Mouse (Mus musculus): Measurements from ENCODE around the gene Gpr146.

Gene Gpr146

DNA sequence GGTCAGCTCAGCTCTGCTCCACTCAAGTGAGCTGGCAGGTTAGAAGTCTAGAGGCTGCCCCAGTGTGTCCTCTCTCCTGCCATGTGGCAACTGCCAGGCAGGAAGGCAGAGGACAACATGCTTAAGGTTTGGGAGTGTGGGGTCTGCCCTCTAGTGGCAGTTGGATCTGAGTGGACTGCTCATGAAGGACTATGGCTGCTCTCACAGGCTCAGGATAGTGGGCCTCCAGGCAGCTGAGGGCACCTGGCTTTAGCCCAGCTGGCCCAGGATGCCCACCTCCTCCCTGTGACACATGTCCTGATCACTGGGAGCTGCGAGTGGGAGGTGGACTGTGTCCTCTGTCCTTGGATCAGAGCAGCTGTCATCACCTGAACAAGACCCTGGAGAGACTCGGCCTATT lies 18.8 kb upstream of the Gpr146 start:
- no peak for DNase-seq (ENCODE audit: low read depth, low spot score)

DNA sequence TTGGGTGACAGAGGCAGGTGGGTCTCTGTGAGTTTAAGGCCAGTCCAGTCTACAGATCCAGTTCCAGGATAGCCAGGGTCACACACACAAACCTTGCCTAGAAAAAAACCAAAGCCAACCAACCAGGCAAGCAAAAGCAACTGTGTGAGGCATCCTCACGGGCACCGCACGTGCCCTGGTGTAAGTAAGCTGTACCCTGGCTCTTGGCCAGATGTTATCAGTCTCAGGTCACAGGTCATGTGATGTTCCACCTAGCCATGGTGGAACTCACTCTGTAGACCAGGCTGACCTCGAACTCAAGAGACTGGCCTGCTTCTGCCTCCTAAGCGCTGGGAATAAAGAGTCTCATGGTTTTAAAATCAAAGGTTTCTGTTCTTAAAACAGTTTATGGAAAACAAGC lies 18.3 kb upstream of the Gpr146 start:
- DNase-seq (ENCODE audit: low read depth, low spot score) = no peak

DNA sequence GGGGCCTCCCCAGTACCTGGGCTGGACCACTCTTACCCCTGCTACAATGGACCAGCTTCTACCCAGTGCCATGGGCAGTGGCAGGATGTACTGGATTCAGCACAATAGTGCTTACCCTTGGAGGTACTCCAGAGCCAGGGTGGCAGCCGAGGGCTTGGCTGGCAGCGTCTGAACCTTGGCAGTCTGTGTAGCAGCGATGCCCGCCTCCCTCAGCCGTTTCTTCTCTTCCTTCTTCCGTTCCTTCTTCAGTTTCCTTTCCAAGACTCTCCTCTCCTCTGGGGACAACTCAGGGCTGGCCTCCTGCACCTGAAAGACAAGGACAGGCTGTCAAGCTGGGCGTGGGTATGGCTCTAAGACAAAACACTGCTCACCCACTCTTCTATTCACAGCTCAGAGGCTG lies 13.6 kb upstream of the Gpr146 start:
- no peak for DNase-seq (ENCODE audit: low read depth, low spot score)

DNA sequence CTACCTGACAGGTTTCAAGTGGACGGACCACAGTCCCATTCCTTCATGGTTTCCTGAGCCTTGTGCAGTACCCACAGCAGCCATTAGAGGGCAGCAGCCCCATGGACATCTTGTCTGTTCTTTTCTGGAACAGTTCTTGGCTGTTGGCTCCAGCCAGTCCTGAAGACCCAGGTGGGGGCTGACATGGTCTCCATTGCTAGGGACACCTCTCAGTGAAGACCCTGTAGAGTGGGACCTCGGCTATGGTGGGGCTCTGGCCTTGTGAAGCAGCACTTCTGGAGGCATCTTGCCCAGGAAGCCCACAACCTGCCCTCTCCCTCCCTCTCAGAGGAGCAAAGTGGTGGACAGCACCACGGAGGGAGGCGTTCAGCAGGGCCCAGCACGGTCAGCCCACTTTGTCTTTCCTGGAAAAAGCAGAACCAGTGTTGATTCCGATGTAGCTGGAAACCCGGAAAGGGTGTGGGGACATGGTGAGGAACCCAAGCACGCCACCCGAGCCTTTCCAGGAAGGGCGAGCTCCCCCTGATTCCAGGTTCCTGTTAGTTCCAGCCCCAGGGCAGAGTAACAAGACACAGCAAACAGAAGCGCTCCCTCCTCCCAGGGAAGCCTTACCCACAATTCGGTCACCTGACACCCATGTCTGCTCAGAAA lies 13.1 kb upstream of the Gpr146 start:
- DNase-seq (ENCODE audit: low read depth, low spot score) = peak; percentile 84

DNA sequence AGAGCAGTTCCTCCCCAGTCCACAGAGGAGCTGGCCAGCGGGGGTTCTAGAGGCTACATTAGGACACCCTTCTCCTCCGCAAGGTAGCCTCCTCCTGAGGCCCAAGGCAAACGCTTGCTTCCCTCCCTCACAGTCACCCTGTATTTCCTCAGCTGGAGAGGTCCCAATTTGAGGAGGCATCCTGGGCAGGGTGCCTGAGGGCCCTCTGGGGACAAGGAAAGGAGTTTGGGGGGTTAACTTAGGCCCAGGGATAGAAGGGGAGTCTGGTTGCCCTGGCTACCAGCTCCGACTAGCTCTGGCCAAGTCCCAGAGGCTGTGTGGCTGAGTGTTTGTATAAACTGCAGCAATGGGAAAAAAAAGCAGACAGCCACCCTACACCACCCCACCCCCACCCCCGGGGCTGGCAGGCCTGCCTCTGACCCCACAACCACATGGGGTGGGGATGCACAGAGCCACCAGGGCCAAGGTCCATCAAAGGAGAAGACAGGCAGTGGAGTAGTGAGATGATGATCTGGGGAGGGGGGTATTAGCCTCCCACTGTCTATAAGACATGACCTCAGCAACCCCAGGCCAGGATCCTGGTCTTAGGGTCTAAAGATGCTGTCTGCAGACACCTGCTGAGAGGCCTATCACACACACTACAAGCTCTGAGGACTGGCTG lies 12.5 kb upstream of the Gpr146 start:
- no peak for DNase-seq (ENCODE audit: low read depth, low spot score)

DNA sequence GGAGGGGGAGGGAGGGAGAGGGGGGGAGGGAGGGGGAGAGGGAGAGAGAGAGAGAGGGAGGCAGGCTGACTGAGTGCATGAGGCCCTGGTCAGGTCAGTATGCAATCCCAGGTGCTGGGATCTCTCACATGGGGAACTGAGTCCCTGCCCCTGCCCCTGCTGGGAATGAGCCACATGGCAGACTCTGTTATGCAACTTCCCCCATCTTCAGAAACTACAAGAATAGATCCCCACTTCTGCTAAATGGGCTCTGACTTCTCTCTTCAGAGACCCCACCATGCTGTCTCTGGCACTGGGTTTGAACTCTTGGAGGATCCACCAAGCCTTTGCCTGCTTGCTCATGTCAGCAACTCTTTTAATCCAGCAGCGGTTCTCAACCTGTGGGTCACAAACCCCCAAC lies 11.7 kb upstream of the Gpr146 start:
- no peak for DNase-seq (ENCODE audit: low read depth, low spot score)

DNA sequence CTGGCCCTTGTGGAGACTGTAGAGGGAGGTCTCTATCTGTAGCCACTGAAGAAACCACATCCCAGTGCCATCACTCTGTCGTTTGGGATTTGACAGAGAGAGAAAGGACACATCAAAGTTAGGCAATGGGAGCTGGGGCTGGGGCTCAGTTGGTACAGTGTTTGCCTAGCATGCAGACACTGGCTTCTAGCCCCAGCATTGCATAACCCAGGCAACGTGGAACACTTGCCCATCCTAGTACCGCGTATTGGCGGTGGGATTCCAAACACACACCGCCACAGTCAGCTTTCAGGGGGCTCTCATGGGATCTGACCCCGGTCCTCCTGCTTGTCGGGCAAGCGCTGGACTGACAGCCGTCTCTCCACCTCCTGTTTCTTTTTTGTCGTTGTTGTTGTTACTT lies 11.0 kb upstream of the Gpr146 start:
- no peak for DNase-seq (ENCODE audit: low read depth, low spot score)

DNA sequence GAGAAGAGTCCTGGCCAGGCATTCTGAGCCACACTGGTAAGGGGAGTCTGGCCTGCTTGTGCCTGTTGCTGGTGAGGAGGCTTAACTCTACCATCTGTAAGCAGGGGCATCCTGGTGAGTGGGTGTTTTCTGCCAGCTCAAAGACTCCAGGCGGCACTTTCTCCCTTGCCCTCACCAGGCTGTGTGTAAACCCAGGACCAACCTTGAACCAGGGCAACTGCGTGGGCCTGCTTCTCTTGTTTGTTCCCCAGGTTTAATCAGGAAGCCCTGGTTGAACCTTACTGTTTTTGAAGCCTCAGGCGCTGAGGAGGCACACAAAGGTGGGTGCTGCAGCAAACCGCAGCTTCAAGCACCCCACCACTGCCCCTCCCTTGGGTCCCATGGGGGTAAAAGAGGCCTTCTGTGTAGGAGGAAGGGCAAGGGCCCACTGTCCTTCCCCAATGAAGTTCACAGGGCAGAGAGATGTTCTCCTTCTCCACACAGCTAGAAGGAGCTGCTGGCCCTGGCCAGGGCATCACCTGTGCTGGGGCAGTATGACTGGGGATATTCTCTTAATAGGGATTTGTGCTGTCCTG lies 9.5 kb upstream of the Gpr146 start:
- no peak for DNase-seq (ENCODE audit: low read depth, low spot score)

DNA sequence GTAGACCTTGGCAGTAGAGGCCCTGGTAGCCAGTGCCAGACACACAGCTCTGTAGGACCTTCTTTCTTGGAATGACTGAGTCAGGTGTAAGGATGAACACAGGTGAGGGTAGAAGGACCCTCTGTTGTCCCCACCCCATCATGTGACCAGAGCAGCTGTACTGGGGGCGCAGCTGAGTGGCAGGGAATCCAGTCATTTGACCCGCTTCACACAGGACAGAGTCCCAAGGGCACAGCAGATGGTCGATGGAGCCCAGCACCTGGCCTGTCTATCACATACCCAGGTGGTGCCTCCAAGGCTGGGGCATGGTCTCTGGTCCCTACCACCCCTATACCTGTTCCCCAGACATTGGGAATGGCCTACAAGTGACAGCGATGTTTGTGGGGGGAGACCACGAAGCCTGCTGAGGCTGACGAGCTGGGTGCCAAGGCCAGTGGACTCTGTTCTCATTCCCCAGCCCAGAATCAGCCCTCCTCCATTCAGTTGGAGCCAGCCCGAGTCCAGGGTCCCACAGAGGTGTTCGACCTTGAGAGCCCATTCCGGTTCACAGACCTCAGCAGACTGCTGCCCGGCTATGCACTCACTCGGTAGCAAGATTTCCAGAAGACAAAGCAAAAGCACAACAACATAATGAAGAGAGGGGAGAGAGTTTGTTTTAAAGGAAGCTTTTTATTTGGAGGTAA lies 8.7 kb upstream of the Gpr146 start:
- no peak for DNase-seq (ENCODE audit: low read depth, low spot score)

DNA sequence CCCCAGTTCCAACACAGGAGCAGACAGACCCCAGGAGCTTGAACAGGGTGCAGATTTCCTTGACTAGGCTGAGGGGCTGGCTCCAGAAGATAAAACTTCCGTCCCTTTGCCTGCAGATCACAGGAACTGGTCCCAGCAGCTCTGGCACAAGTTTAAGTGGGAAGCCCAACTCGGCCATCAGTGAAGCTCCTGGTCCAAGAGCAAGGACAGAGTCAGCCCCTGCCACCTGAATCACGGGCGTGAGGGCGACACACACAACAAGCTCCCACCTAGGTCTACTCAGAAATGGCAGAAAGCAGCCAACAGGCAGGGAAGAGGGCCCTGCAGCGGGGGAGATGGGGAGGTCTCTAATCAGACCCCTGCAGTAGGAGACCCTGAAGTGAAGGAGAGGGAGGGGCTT lies 7.2 kb upstream of the Gpr146 start:
- no peak for DNase-seq (ENCODE audit: low read depth, low spot score)

DNA sequence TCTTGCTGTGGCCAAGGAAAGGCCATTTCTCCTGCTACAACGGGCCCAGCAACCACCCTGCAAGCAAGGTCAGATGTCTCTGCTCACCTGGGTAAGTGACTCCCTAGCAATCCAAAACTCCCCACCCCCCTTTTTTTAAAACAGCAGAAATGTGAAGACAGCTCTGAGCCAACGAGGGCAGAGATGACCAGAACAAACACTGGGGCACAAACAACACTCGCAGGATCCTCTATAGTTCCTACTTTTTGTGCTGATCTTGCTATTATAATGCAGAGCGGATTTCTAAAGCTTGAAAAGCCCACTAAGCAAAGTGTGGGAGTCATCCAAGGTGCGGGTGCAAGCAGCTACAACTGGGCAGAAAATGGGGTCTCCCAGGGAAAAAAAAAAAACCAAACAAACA lies 6.4 kb upstream of the Gpr146 start:
- no peak for DNase-seq (ENCODE audit: low read depth, low spot score)

DNA sequence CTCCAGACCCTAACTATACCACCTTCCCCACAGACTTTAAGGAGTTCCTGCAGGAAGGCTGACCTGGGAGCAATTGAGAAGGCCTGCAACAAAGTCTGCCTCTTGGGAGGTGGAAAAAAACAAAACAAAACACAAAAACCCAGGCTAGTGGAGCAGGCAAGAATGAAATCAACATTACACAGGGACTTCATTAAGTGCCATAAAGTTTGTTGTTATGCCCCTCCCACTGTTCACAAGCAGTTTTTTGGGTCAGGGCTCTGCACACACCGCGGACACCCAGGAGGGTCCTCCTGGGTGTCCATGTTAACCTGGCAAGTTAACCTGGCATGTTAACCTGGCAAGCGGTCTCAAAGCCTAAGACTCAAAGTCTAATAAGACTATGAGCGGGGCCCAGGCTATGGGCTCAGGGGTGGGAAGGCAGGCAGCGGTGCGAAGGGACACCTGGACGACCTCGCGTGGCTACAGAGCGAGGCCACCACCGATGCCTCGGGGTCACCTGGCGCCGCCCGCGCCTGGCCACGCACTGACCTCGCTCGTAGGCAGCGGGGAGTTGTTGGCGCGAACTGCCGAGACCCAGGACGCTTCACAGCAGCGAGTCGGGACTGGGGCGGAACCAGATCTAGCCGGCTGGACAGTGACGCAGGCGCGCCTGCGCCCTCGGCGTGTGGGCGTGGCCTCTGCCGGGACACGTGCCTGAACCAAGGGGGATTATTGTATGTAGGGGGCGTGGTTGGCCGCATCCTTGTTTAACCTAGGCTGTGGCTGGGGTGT lies 5.7 kb upstream of the Gpr146 start:
- DNase-seq (ENCODE audit: low read depth, low spot score) = peak; percentile 96

DNA sequence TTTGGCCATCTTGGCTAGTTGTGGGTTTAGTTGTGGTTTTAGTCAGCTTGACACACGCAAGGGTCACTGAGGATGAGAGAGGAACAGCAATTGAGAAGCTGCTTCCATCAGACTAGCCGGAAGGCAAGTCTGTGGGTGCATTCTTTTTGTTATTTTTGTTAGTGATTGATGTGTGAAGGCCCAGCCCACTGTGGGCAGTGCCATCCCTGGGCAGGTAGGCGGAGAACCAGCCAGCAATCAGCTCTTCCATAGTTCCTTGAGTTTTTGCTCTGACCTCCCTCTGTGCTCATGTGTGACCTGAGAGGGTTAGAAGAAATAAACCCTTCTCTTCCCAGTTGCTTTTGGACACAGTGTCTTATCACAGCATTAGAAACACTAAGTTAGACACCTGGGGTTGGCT lies 4.4 kb upstream of the Gpr146 start:
- DNase-seq (ENCODE audit: low read depth, low spot score) = no peak

DNA sequence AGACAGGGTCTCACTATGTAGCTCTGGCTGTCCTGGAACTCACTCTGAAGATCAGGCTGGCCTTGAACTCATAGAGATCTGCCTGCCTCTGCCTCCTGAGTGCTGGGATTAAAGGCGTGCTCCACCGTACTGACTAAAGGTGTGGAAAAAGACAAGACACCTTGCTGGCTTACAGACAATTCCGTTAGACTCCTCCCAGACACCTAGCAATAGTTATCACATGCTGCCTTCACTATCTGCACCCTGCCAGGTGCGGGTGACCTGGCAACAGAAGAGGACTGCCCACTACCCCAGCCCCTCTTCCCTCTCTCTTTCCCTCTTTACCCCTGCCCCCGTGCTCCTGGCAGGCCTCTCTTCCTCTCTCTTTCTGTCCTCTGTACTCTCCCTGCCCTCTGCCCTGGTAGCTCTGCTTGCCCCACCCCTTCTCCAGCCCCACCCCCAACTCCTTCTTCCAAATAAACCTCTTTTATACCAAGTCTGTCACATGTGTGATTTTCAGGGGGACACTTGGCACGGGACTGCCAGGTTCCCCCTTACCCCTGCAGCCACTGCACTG lies 3.5 kb upstream of the Gpr146 start:
- DNase-seq (ENCODE audit: low read depth, low spot score) = no peak

DNA sequence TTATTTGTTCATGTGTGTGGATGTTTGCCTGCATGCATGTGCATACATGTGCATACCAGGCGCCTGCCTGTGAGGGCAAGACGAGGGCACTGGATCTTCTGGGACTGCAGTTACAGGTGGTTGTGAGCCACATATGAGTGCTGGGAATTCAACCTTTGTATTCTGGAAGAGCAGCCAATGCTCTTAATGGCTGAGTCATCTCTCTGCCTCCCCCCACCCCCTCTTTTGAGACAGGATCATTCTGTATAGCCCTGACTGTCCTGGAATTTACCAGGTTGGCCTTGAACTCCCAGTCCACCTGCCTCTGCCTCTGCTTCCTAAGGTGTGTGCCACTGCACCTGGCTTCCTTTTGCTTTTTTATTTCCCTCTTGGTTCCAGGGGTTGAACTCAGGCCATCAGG lies 2.7 kb upstream of the Gpr146 start:
- DNase-seq (ENCODE audit: low read depth, low spot score) = no peak

DNA sequence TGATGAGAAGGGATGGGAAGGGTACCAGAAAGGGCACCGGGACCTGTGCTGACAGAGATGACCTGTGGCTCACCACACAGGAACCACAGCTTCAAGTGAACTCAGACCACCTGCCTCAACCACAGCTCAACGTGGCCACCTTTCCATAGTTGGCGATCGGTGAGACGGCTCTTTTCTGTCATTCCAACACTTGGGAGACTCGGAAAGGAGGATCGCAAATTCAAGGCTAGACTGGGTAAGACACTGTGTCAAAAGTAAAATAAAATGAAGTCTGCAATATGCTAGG lies 717 bp downstream of the Gpr146 start:
- no peak for DNase-seq (ENCODE audit: low read depth, low spot score)

DNA sequence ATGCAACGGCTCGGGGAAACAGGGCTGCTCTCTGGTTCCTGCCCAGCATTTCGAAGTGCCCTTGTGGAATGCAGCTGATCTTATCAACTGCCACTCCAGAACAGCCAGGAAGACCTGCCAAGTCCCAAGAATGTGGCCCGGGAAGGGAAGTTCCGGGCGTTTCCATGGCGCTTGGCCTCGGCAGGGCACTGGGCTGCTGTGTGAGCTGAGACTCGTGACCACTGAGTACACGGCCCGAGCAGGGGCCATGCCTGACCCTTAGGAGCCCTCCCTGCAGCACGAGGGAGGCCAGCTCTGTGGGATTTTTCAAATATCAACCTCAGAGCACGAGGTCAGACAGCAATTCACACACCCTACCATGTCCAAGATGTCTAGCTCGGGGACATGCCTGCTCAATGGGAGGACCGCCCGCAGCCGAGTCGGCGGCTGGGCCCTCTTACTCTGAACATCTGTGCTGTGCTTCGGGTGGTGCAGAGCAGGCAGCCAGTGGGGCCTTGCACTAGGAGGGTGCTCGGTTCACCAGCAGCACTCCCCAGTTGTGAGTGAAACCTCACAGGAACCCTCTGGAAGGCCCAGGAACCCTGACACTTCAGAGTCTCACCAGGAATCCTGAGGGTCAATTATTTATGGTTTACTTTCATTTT lies 1.6 kb downstream of the Gpr146 start:
- DNase-seq (ENCODE audit: low read depth, low spot score) = no peak

DNA sequence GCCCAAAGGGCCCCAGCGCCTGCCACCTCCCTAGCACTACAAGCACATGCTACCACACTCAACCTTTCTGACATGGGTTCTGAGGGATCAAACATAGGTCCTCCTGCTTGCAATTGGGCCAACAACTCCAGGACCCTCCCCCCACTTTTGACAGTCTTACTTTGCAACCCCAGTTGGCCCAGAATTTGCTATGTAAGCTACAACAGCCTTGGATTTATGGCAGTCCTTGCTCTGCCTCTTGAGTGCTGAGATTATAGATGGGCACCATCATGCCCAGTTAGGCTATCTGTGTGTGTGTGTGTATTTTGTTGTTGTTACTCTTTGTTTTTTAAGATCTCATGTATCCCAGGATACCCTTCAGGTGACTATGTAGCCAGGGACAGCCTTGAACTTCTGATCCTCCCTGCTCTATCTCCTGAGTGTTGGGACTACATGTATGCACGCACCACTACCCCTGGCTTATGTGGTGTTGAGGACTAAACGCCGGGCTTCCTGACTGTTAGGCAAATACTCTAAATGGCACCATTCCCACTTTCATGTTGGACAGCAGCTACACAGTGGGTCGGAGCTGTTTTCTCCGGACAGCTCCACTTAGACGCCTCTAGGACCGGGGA lies 2.4 kb downstream of the Gpr146 start:
- DNase-seq (ENCODE audit: low read depth, low spot score) = no peak

DNA sequence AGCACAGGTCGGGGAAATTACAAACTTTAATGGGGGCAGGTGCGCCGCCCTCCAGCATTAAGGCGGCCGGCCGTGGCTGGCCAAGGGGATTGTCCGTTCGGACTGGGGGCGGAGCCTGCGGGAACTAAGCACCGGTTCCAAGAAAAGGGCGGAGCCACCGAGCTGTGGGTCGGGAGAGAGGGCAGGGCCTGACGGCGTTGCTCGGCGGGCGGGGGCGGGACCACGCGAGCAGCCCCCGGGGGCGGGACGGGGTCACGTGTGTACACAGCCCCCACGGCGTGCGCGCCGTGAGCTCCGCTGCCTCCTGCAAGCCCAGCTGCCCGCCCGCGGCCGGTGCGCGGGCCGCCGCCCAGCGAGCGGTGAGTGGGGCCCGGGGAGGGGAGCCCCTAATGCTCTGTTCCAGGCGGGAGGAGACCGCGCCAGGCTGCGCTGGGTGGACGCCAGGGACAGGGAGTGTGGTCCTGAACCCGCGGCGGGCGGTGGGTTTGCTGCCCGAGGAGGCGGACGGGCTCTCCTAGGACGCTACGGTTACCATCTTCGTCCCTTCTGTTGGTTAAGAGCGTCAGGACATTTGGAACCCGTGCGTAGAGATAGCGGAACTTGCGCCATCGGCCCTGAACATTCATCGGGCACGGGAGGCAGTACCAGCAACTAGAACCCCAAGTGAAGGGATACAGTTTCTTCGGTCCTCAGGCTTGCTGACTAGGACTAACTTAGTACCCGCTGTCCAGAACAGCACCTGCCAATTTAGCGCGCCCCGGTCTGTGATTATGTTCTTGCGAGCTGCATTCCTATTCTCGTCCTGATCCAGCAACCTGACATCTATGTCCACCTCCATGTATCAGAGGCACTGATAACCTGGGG lies 3.1 kb downstream of the Gpr146 start:
- DNase-seq (ENCODE audit: low read depth, low spot score) = peak; percentile 79

Data from forelimb bud, embryonic 11.5 days (tissue).